Mouse (Mus musculus) Muller cell, postnatal 12 days (primary cell): Measurements from ENCODE around the gene Tiam1.

Source experiments
- DNase-seq: peaks from one replicate; pipeline ENCODE4 v3.0.0-alpha.2; 2015; ENCODE audit errors: inconsistent ontology term

Tiam1 gene

DNA sequence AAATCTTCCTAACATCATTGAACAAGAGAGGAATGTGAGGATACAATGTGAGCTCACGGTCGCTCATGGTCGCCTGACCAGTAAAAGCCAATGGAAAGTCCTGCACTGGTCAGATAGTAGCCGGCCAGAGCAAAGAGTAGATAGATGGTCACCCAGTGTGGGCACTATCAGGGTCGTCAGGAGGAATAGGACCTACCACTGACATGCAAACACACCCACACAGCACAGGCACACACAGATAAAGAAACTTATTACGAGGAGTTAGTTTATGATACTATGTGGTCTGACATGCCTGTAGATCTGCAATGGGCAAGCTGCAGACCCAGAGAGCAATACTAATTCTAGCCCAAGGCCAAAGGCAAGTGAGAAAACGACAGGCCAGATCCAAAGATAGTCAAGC lies 92.5 kb downstream of the Tiam1 start:
- DNase-seq = no peak

DNA sequence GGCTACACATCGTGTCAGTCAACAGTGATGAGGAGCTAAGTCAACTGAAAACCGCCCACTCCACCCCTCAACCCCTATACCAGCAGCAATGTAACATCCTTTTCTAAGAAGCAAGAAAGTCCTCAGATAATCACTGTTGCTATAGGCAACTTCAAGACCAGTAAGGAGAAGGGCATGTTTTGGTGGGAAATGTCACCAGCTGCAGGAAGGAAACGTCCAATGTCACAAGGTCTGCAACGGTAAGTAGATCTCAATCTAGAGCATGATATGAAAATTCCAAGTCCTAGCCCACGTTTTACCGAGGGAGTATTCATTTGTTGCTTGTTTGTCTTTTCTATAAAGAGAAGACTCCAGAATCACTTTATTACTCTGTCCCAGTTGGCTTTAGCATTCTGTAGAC lies 95.7 kb downstream of the Tiam1 start:
- no peak for DNase-seq

DNA sequence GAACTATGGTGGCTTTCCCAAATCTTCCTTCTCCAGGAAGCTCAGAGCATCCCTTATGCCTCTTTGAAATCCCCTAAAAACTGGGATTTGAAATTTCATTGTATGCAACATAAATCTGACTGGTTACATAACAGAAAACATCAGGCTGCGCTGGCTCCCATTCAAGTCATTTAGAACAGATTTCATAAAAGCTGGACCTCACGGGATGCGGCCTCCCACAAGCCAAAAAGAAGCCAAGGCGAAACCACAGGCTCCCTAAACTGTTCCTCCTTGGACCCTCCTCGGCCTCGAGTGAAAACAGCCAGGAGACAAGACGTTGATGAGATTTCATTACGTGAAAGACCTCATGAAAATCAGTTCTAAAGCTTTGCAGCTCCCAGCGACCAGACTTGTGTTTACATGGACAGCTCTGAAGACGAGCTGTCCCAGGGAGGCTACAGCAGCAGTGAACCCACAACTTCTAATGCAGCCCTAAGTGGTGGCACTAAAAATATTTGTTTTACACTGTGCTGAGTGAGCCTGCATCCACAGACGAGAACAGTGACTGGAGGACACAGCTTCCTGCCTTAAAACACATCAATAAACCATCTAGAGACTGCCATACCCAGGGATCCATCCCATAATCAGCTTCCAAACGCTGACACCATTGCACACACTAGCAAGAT lies 96.9 kb downstream of the Tiam1 start:
- no peak for DNase-seq

DNA sequence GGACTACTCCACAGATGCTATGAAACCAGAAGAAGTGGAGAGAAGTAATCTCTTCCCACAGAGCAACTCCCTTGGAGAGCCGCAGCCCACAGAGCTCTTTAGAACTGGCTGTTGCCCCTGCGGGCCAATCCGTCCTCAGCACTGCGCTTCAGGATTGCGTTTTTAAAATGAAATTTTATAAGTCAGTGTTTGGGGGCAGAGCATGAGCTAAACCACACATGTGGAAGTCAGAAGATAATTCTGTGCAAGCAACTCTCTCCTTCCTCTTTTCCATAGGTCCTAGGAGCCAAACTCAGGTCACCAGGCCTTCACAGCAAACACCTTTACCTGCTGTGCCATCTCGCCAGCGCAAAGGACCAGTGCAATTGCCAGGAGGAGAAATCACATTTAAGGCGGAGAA lies 98.0 kb downstream of the Tiam1 start:
- DNase-seq = no peak

DNA sequence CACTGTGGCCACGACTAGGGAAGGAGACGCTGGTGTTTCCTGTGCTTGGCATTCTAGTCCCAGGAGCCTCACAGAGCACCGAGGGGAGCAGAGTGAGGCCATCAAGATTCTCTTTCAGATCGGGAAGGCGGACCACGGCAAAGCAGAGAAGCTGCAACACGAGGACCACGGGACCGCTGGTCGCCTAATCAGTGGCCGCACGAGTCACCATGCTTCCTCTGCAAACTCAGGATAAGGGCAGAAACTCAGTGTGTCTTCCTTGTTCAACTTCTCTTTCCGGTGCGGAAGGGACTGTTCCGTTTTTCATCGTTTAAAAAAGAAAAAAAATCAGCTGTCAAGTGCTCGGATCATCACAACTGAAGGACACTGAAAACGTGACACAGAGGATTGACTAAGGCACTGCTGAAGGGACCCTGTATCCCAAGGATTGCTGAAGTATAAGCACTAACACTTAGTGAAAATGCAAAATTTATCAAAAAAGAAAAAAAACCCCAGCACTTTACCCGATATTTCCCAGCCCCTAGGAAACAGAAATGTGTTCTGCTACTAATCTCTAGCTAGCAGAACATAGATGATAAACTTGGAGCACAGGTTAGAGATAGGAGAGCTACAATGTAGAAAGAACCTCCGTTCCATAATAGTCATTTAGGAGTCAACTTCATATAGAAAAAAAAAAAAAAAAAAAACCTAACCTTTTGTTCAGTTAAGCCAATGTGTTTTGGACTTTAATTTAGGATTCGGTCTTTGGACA lies 99.4 kb downstream of the Tiam1 start:
- no peak for DNase-seq

DNA sequence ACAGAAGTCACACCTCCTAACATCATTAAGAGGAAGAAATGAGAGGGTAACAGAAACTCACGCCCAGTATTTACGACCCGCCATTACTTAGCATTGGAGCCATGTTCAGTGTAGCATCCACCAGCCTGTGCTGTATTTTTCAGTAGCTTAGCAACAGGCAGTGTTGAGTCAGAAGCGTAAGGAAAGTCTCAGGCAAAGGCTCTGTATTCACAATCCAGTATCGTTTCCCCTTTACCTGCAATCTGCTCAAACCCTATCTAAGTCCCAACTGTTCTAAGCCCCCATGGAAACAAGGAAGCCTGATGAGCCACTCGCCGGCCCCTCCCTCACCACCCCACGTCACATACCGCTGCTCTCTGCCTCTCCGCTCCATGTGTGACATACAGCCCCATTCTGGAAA lies 100.7 kb downstream of the Tiam1 start:
- no peak for DNase-seq

DNA sequence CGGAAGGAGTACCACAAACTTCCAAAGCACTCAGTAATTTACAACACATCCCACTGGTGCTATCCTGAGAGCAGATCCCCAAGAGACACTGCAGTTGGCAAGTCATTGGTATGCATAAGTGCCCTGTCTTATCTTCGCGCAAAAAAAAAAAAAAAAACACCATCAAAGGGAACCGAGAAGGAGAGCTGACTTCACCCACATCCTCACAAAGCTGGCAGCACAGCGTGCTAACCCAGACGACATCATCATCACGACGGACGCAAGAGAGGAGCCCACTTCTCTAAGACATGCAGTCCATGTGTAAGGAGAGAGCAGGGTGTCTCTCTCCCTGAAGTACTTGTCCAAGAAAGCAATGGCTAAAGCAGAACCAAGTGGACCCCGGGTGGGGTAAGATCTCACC lies 101.2 kb downstream of the Tiam1 start:
- DNase-seq = no peak

DNA sequence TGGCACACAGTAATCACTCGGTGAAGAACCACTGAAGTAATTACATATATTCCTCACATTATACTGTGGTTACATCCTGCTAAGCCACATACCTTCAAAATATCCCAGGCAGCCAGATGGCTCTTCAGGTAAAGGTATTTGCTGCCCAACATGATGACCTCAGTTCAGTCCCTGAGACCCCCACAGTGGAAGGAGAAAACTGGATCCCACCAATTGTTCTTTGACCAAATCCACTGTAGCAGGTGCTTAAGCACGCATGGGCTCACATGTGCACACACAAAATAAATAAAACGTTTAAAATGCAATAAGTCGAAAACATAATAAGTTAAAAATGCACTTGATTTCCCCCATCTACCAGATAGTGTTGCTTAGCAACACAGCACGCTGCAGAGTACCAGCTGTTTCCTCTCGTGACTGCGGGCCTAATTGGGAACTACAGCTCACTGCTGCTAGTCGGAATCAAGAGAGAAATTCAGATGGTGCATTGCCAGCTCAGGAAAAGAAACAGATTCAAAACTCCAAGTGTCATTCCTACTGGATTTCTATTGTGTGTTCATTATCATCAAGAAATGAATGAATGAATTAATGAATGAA lies 102.7 kb downstream of the Tiam1 start:
- DNase-seq = no peak

DNA sequence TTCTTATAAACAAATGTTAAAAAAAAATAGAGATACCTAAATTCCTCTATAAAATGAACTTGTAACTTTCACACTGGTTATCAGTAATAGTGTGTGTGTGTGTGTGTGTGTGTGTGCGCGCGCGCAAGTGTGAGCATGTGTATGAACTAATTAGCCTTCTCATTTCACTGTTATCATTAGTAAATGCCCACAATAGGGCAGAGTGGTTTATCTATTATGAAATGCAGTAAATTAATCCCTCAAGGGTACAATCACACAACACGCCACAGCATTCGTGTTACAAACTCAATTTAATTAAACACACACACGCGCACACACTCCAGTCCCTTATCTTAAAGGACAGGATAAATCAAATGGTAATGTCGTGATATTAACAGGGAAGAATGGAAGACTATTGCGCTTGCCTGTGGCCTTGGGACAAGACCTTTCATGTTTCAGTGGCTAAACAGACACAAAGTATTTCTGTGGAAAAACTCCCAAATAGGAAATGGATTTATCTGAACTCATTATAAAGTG lies 107.9 kb downstream of the Tiam1 start:
- DNase-seq = no peak

DNA sequence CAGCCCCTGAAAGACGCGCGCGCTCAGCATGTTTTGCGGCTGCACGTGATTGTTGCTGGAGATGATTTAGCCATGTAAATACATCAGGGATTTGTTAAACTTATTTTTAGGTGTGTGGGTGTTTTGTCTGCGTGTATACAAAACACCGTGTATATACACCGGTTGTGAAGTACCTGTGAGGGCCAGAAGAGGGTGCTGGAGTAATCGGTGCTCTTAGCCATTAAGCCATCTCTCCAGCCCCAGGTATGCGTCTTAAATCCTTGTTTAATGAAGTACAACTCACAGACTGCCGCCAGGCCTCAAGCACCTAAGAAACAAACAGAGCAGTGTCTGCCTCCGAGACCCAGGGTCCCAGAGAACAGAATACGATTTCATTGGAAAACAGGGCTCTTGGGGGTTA lies 113.2 kb downstream of the Tiam1 start:
- DNase-seq = no peak

DNA sequence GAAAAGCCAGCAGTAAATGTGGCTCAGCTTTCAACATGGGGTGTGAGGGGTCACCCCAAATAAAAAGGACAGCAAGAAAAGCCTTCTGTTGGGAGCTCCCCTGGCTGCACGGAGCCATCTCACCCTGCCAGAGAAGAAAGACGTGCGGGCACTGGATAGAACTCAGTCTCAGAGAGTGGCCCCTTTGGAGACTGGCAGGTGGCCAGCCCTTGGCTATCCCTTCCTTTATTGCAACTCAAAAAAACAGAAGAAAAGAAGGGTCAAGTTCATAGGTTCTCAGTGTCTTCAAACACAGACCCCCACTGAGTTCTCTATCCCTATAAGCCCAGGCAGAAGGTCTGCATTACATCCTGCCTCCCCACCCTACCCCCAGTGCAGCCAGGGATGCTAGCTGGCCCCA lies 115.7 kb downstream of the Tiam1 start:
- DNase-seq = no peak

DNA sequence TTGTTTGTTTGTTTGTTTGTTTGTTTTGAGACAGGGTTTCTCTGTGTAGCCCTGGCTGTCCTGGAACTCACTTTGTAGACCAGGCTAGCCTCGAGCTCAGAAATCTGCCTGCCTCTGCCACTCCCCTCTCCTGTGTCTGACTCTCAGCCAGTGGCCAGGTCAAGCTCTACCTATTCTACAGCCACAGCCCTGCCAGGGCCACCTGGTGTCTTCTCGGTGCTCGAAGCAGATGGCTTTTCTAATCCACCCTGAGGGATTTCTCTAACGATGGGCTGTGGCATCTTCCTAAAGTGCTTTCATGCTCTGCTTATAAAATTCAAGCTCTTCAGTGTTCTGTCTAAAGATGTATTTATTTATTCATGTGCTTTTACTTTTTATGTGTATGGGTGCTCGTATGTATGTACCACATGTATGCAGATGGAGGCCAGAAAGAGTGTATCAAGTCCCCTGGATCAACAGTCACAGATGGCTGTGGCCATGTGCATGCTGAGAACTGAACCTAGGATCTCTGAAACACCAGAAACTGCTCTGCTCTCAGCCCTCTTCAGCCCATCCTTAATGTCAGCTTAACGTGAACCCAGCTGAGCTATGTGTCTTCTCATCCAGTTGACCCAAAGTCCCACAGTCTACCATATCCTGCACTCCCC lies 117.9 kb downstream of the Tiam1 start:
- DNase-seq = no peak

DNA sequence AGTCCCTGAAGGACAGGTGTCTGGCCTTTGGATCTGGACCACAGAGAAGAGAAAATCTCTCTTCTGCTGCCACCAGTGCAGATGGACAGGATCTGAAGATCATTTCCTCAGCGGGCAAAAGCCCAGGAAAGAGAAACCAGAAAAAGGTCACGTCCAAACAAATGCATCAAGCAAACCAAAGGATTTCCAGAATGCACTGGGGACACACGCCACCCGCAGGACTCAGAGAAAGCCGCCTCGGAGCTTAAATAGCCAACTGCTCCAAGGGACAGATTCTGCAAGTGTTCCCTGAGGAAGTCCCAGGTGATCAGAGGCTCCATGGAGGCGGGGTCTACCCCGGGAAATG lies 119.9 kb downstream of the Tiam1 start:
- no peak for DNase-seq

DNA sequence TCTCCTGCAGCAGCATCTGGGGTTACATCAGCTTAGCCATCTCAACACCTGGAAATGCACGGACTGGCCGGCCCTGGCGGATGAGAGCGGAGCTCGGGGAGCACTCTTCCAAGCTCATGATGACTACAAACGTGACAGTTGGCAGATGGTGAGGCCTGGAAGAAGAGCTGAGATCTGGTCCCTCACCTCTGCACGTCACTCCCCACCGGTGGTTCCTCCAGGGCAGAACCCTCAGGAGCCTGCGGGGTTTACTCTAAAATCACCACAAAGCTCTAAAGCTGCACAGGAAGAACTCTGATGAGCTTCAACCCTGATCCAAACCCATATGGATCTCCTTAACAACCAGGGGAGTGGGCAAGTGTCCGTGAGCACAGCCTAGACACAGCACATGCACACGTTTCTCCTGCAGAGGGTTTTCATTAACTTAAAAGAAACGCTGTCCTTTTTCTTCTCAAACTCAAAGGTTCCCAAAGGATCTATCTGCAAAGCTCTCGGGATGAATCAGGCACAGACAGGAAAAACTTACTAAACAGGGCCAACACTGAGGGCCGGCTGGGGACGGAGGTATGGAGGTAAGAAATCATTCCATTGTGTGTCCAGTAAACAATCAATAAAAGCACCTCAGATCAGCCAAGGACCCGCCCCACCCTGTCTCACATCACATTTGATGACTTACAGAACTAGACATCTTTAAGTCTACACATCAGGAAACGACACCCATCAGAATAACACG lies 120.5 kb downstream of the Tiam1 start:
- DNase-seq = no peak

DNA sequence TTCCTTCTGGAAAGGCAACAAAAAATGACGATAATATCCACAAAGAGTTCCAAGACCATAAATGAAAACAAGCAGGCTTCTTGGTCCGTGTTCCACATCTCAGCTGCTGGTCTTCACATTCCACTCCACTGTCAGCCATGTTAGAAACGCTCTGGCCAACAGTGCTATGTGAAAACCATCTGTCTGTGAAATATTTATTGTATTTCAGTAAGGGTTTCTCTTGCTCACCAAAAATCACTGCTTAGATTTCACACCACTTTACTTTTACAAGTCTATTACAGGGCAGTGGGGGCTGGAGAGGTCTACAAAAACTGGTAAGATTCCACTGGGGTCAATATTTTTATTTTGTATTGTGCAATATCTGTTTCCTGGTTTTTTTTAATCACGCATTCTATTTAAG lies 127.5 kb downstream of the Tiam1 start:
- DNase-seq = no peak

DNA sequence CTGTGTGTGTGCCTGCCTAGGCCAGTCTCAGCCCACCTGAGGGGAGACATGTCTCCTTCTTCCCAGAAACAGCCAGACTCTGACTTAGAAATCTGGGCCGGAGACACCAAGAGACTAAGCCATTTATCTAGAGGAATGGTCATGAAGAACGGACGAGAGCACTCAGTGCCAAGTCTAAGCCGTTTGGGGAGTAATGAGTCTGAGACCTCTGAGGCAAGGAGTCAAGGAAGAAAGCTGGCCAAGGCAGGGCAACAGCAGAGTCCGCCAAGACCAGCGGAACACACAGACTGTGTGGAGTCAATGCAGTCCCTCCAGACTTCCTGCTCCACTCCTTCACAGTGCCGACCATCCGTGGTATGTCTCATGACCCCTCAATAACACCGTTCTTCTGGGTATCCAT lies 129.0 kb downstream of the Tiam1 start:
- DNase-seq = peak; percentile 17

DNA sequence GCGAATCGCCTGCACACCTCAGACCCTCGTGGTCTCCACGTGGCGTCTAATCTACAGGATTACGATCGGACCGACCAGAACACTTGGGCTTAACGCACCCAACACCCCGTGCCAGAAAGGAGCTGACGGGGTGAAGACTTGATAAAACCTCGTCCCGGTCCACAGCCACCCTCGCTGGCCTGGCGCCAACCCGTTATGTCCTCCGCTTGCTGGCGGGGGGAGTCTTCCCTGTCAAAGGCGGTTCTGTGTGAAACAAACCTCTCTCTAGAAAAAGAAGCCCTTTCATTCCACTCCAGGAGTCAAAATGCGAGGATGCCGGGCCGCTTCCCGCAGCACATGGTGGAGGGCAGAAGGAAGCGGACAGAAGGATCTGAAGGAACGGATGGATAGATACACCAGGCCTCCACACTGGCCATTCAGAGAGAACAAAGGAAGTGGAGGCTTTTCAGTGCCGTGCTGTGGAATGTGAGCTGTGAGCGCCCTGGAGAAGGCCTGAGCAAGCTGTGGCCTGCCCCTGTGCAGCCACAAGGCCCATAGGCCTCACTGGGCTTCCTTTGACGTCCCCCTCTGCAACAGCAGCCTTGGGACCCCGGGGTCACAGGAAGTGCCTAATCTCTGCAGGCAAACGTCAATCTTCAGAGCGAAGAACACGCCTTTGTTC lies 131.9 kb downstream of the Tiam1 start:
- peak; percentile 60 for DNase-seq

DNA sequence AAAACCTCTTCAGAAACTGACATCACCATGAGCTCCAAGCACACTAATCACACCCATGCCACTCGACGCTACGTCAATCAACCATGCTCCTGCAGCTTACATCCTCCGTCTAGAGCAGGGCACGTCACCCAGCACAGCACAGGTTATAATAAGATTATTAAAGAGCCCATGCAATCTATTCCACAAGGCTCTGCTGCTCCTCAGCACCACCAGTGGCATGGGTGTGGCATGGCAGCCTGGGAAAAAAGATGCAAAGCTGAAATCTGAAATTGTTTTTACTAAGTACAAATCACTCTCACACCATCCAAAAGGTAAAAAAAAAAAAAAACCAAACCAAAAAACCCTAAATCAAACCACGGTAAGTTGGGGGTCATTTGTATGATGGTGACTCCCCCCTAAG lies 135.1 kb downstream of the Tiam1 start:
- DNase-seq = no peak

DNA sequence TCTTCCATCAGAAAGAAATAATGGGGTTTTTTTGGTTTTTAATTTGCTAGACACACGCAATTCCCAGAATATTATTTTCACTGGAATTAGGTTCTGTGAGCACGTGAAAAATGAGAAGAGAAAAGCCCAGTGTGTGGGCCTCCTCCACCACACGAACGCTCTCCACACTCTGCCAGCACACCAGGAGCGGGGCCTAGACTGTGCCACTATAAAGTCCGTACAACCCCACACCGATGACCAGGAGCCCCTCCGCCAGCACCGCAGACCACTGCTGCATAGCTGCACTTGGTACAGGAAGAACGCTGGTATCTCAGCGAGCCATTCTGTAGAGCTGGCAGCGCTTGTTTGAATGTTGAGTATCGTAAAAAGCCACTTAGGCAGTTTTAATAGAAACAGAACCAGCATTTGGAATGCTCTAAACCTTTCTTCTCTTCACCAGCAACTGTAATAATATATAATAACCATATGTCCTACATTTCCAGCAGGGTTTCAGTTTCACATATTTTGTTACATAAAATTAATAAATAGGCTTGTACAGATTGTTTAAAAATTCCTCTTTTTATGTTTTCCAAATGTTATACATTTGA lies 136.1 kb downstream of the Tiam1 start:
- no peak for DNase-seq

DNA sequence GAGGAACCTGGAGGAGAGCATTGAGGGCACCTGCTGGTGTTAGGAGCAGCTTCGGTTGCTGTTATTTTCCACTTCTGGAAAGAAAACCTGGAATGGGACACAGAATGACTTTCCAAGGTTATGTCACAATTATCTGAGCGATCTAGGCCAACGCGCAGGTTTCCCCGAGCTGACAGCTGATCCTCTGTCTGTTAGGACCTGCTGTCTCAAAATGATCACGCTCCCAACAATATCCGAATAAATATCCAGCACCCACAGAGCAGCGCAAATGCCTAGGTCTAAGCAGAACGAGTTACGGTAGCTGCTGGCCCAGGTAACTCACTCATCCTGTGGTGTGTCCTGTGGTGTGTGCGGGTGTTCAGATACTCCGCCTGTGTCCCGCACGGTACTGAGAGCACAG lies 140.0 kb downstream of the Tiam1 start:
- no peak for DNase-seq

DNA sequence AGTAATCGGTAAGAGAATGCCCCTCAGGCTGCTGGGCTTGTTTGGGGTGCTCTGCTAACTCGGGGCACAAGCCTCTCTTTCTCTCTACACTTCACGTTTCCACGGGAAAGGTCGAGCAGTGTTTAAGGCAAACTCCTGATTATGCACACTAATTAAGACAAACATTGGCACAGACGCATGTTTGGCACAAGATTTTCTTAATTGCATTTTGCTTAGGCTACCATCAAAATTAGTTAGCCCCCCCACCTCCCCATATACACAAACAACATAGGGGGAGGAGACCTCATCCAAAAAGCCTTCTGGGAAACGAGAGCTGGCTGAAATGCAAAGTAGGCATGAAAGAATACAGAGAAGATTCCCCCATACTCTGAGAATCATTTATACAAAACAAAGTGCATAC lies 148.4 kb downstream of the Tiam1 start:
- no peak for DNase-seq
